Mouse (Mus musculus): ENCODE measurements around the gene Slc24a4. TPM values are rescaled to one million over a fixed set of nuclear protein-coding genes. Genes with fewer than 3 reads are reported as not detected.

Gene Slc24a4
- polyA plus RNA-seq, 1 experiment, result not detected

GRCm38 (mm10) chr12:102153796-102154195 lies 25.3 kb downstream of the Slc24a4 start:
- Histone ChIP-seq H3K27ac (ENCODE audit: insufficient read depth, low read depth, low read length) (no peak overlapping the region), H3K4me1 (ENCODE audit: control insufficient read depth, insufficient read depth, low read length) (0 out of 2 replicates have a peak, but pooled peaks cover under 1% of the 10 kb centered on the region), H3K4me3 (ENCODE audit: insufficient read depth, low read length) (no peak overlapping the region)
- no peak for TF ChIP-seq POLR2A (IDR thresholded peaks at IDR 0.05; ENCODE audit: borderline replicate concordance, low read depth, low read length)
- TF ChIP-seq CTCF (IDR thresholded peaks at IDR 0.05; ENCODE audit: low read depth, low read length), result no peak

DNA sequence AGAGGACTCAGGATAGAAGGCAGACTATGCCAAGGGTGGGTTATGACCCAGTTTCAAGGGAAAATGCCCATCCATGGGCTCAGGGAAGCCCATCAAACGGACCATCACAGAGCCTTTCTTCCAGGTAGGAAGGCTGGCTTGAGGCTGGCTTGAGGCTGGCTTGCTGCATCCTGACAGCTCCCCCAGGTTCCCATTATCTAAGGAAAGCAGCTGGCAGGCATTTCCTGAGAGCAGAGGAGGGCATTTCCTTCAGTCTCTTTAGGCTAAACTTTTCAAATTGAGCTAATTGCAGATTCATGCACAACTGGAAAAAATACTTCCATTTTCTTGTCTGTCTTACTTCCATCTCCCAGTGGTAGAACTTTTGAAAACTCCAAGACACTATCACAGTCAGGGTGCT lies 26.3 kb downstream of the Slc24a4 start:
- no peak overlapping the region for H3K4me3 ChIP-seq (ENCODE audit: insufficient read depth, low read length)
- H3K4me1 ChIP-seq (ENCODE audit: control insufficient read depth, insufficient read depth, low read length), result 0 out of 2 replicates have a peak, but pooled peaks cover 3% of the 10 kb centered on the region

GRCm38 (mm10) chr12:102164632-102165031 lies 36.1 kb downstream of the Slc24a4 start:
- no peak for TF ChIP-seq CTCF (IDR thresholded peaks at IDR 0.05; ENCODE audit: low read depth, low read length)
- TF ChIP-seq POLR2A (IDR thresholded peaks at IDR 0.05; ENCODE audit: borderline replicate concordance, low read depth, low read length), result no peak
- H3K4me3 ChIP-seq (ENCODE audit: insufficient read depth, low read length), result no peak overlapping the region
- no peaks in the 10 kb centered on the region for H3K4me1 ChIP-seq (ENCODE audit: control insufficient read depth, insufficient read depth, low read length)
- H3K27ac ChIP-seq (ENCODE audit: insufficient read depth, low read depth, low read length), result no peak overlapping the region

More for the DNA sequence above, 26.3 kb downstream of the Slc24a4 start:
- TF ChIP-seq CTCF (IDR thresholded peaks at IDR 0.05; ENCODE audit: low read depth, low read length), result no peak
- no peak for TF ChIP-seq POLR2A (IDR thresholded peaks at IDR 0.05; ENCODE audit: borderline replicate concordance, low read depth, low read length)
- no peak overlapping the region for H3K27ac ChIP-seq (ENCODE audit: insufficient read depth, low read depth, low read length)

DNA sequence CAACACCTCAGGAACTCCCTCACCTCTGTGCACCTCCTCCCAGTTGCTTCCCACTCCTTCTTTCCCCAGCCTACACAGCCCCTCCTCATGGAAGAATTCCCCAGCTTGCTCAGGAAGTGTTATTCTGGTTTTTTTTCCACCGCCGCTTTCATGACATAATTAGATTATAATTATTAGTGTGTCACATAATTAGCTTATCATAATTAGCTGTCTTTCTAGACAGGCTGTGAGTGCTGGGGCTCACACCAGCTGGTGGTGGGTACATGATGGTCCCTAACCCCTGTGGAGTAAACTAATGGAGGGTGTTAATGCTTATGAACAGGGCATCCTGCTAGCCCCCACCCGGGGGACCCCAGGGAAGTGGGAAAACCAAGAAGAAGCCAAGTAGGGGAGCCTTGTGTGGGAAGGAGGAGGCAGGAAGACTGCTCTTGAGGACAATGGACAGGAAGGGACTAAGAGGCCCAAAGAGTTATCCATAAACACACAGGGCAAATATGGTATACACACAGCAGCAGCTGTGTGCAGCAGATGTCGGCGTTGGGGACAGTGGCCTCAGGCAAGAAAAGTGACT lies 38.2 kb downstream of the Slc24a4 start:
- no peak overlapping the region for H3K27ac ChIP-seq (ENCODE audit: insufficient read depth, low read depth, low read length)
- no peak overlapping the region for H3K4me3 ChIP-seq (ENCODE audit: insufficient read depth, low read length)
- H3K4me1 ChIP-seq (ENCODE audit: control insufficient read depth, insufficient read depth, low read length), result no peaks in the 10 kb centered on the region
- TF ChIP-seq CTCF (IDR thresholded peaks at IDR 0.05; ENCODE audit: low read depth, low read length) (no peak), POLR2A (IDR thresholded peaks at IDR 0.05; ENCODE audit: borderline replicate concordance, low read depth, low read length) (no peak)

GRCm38 (mm10) chr12:102167302-102167701 lies 38.8 kb downstream of the Slc24a4 start:
- H3K4me3 ChIP-seq (ENCODE audit: insufficient read depth, low read length), result no peak overlapping the region
- no peaks in the 10 kb centered on the region for H3K4me1 ChIP-seq (ENCODE audit: control insufficient read depth, insufficient read depth, low read length)
- no peak overlapping the region for H3K27ac ChIP-seq (ENCODE audit: insufficient read depth, low read depth, low read length)
- no peak for TF ChIP-seq POLR2A (IDR thresholded peaks at IDR 0.05; ENCODE audit: borderline replicate concordance, low read depth, low read length)
- TF ChIP-seq CTCF (IDR thresholded peaks at IDR 0.05; ENCODE audit: low read depth, low read length), result no peak

- H3K4me1 ChIP-seq (ENCODE audit: control insufficient read depth, insufficient read depth, low read length), result no peaks in the 10 kb centered on the region
- no peak overlapping the region for H3K27ac ChIP-seq (ENCODE audit: insufficient read depth, low read depth, low read length)
- no peak for TF ChIP-seq CTCF (IDR thresholded peaks at IDR 0.05; ENCODE audit: low read depth, low read length)
- no peak for TF ChIP-seq POLR2A (IDR thresholded peaks at IDR 0.05; ENCODE audit: borderline replicate concordance, low read depth, low read length)
- no peak overlapping the region for H3K4me3 ChIP-seq (ENCODE audit: insufficient read depth, low read length)
Measured at GRCm38 (mm10) chr12:102172746-102173145, 44.2 kb downstream of the Slc24a4 start.

DNA sequence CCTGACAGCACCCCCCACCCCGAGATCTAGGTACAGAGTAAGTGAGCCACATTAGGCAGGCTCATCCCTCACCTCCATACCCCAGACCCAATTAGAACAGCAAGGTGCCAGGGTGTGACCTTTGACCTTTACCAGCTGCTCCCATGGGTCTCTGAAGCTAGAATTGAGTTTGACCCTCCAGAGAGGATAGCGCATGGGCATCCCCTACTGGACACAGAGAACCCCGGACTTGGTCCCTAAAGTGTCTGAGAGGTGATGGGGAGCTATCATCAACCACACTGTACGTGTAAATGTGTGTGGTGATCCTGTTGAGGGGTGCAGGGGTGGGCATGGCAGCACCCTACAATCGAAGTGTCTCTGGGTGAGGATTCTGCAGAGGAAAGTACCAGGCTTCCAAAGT lies 44.8 kb downstream of the Slc24a4 start:
- TF ChIP-seq POLR2A (IDR thresholded peaks at IDR 0.05; ENCODE audit: borderline replicate concordance, low read depth, low read length) (no peak), CTCF (IDR thresholded peaks at IDR 0.05; ENCODE audit: low read depth, low read length) (no peak)
- H3K4me3 ChIP-seq (ENCODE audit: insufficient read depth, low read length), result no peak overlapping the region
- H3K4me1 ChIP-seq (ENCODE audit: control insufficient read depth, insufficient read depth, low read length), result no peaks in the 10 kb centered on the region
- H3K27ac ChIP-seq (ENCODE audit: insufficient read depth, low read depth, low read length), result peak overlapping the region; percentile 53

DNA sequence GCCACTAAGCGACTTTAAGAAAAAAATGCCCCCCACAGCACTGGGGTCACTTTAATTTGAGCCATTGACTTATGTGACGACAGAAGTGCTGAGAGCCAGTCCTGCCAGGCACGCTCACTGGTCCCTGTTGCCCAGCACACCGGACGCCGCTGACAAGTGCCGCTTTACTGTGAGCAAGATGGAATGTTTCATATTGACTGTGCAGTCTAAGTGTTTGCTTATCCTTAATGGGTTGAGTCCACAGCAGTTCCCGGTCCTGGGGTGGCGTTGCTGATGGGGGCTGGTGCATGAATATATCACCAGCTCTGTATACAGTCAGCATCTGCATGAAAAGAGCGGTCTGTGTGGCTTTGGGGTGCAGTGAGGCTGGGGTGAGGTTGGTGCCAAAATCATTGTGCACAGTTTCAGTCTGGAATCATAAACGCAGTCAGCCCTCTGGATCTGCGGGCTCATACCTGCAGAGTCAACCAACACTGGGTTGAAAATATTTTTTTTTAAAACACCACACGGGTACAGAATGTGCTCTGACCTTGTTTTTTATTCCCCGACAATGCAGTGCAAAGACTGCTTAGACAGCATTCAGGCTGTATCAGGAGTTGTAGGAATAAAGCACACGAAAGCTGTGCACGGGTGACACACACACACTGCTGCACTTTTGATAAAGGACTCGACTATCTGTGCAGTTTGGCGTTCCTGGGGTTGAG lies 52.0 kb downstream of the Slc24a4 start:
- Histone ChIP-seq H3K27ac (ENCODE audit: insufficient read depth, low read depth, low read length) (no peak overlapping the region), H3K4me1 (ENCODE audit: control insufficient read depth, insufficient read depth, low read length) (no peaks in the 10 kb centered on the region), H3K4me3 (ENCODE audit: insufficient read depth, low read length) (no peak overlapping the region)
- TF ChIP-seq POLR2A (IDR thresholded peaks at IDR 0.05; ENCODE audit: borderline replicate concordance, low read depth, low read length) (no peak), CTCF (IDR thresholded peaks at IDR 0.05; ENCODE audit: low read depth, low read length) (no peak)

DNA sequence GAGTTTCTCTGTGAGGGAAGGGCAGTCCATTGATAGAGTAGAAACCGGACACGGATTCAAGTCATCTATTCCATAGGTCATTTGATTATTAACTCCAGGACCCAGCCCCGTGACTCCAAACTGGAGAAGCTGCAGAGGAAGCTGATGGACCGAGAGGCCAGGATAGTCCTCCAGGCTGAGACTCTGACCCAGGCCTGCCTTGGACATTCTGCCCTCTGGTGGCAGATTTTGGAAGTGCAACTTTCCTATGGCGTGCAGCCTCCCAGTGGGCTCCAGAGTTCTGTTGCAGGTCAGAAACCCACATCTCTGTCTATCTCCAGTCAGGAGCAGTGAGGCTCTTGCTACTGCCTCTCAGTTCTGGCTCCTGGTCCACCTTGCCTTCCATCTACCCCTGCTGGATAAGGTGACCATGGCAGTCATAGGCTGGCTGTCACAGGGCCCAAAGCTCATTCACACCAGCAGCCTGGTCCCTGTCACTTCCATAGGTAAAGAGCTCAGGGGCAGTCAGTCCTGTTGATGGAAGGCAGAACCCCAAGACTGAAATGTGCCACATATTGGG lies 53.3 kb downstream of the Slc24a4 start:
- H3K27ac ChIP-seq (ENCODE audit: insufficient read depth, low read depth, low read length), result no peak overlapping the region
- H3K4me3 ChIP-seq (ENCODE audit: insufficient read depth, low read length), result no peak overlapping the region
- TF ChIP-seq CTCF (IDR thresholded peaks at IDR 0.05; ENCODE audit: low read depth, low read length), result peak; percentile 81
- TF ChIP-seq POLR2A (IDR thresholded peaks at IDR 0.05; ENCODE audit: borderline replicate concordance, low read depth, low read length), result no peak
- no peaks in the 10 kb centered on the region for H3K4me1 ChIP-seq (ENCODE audit: control insufficient read depth, insufficient read depth, low read length)

GRCm38 (mm10) chr12:102182621-102183020 lies 54.1 kb downstream of the Slc24a4 start:
- no peak for TF ChIP-seq CTCF (IDR thresholded peaks at IDR 0.05; ENCODE audit: low read depth, low read length)
- no peak for TF ChIP-seq POLR2A (IDR thresholded peaks at IDR 0.05; ENCODE audit: borderline replicate concordance, low read depth, low read length)
- Histone ChIP-seq H3K27ac (ENCODE audit: insufficient read depth, low read depth, low read length) (no peak overlapping the region), H3K4me1 (ENCODE audit: control insufficient read depth, insufficient read depth, low read length) (no peaks in the 10 kb centered on the region), H3K4me3 (ENCODE audit: insufficient read depth, low read length) (no peak overlapping the region)
